In genomic region chr11:57465844-57466243, GRCm38 (mm10) we compare ENCODE assay signal across 19 mouse cellular contexts. TPM values are rescaled to one million over a fixed set of nuclear protein-coding genes. Genes with fewer than 3 reads are reported as not detected.
DNase-seq lines count a peak whose midpoint lies in the region; ATAC-seq and TF ChIP-seq lines count a peak whose summit lies in the region.
"Had no signal": no experiment of that assay in that cellular context is flagged by ENCODE, and none has a peak within 500 bp of the region (broad histone marks: within the 10 kb centered on the region; RNA-seq: fewer than 3 reads in every experiment).

No protein-coding gene starts in this region.

- no peak for TF ChIP-seq EP300 in MEL (IDR thresholded peaks at IDR 0.05; ENCODE audit: low read depth in 1 of 2, low read length in 2 of 2)

- TF ChIP-seq CTCF in layer of hippocampus, adult 2 months (conservative IDR thresholded peaks at IDR 0.05) = no peak
- no peak for TF ChIP-seq CTCF in MEL (IDR thresholded peaks at IDR 0.05 in 2 of 3, conservative IDR thresholded peaks at IDR 0.05 in 1 of 3; ENCODE audit: control insufficient read depth in 1 of 3, insufficient read depth in 1 of 3, low read depth in 2 of 3, low read length in 3 of 3, poor library complexity in 1 of 3, severe bottlenecking in 1 of 3)
- TF ChIP-seq CTCF in hindbrain, postnatal 0 days (IDR thresholded peaks at IDR 0.05; ENCODE audit: low read depth) = no peak

- no peak for DNase-seq in layer of hippocampus, adult 2 months (ENCODE audit: low spot score in 2 of 2)
- no peak for DNase-seq in layer of hippocampus, adult 8-10 months (ENCODE audit: low spot score in 2 of 2)
- no peak for DNase-seq in MEL (ENCODE audit: low read depth, low spot score)
- DNase-seq in hindbrain, postnatal 0 days (ENCODE audit: low spot score) = no peak
- DNase-seq: adrenal gland, adult 2 months; adrenal gland, adult 8-10 months; adrenal gland, postnatal 10 days; adrenal gland, postnatal 14 days; adrenal gland, postnatal 25 days; adrenal gland, postnatal 36 days; B cell, adult 2 months; cerebellum, adult 11 months; cerebellum, adult 11-12 months; cerebellum, adult 18-20 months; cerebellum, adult 2 months had no signal

- TF ChIP-seq RAD21 in MEL (IDR thresholded peaks at IDR 0.05; ENCODE audit: low read depth, low read length) = no peak

- 89% methylated on average over 3 of the region's 3 CpGs for WGBS in hindbrain, postnatal 0 days

- H3K4me3 ChIP-seq in layer of hippocampus, adult 2 months = no peak overlapping the region
- H3K4me3 ChIP-seq in MEL (ENCODE audit: control insufficient read depth in 1 of 2, insufficient read depth in 1 of 2, low read depth in 2 of 2, low read length in 2 of 2) = no peak overlapping the region
- no peak overlapping the region for H3K4me3 ChIP-seq in hindbrain, postnatal 0 days (ENCODE audit: low read length)

- H3K36me3 ChIP-seq in MEL (ENCODE audit: control insufficient read depth in 1 of 2, insufficient read depth in 2 of 2, low read length in 2 of 2) = 0 out of 4 replicates have a peak, but pooled peaks cover 0 to 2% of the 10 kb centered on the region in 2 experiments
- no peaks in the 10 kb centered on the region for H3K36me3 ChIP-seq in hindbrain, postnatal 0 days (ENCODE audit: insufficient read depth, low read length)
- H3K36me3 ChIP-seq: G1E had no signal

- no peaks in the 10 kb centered on the region for H3K79me2 ChIP-seq in MEL (ENCODE audit: control insufficient read depth, insufficient read depth, low read length, poor library complexity)

- TF ChIP-seq POLR2A in MEL (IDR thresholded peaks at IDR 0.05; ENCODE audit: control insufficient read depth in 1 of 2, insufficient read depth in 1 of 2, low read depth in 1 of 2, low read length in 2 of 2, poor library complexity in 1 of 2) = no peak

- 0 out of 4 replicates have a peak, but pooled peaks cover 0 to 3% of the 10 kb centered on the region in 2 experiments for H3K4me1 ChIP-seq in MEL (ENCODE audit: control insufficient read depth in 1 of 2, insufficient read depth in 2 of 2, low read length in 2 of 2)
- no peaks in the 10 kb centered on the region for H3K4me1 ChIP-seq in hindbrain, postnatal 0 days (ENCODE audit: insufficient read depth, low read length)

- ATAC-seq in hindbrain, postnatal 0 days = no peak
- ATAC-seq: activated CD4-positive, CD25-positive, alpha-beta regulatory T cell, adult 4 months; CD4-positive, CD25-positive, alpha-beta regulatory T cell, adult 4 months; Patski had no signal

- no peaks in the 10 kb centered on the region for H3K9me3 ChIP-seq in MEL (replicated peaks; ENCODE audit: insufficient read depth, low read length)
- no peaks in the 10 kb centered on the region for H3K9me3 ChIP-seq in hindbrain, postnatal 0 days (ENCODE audit: low read length)
- H3K9me3 ChIP-seq: G1E had no signal

- H3K9ac ChIP-seq in MEL (ENCODE audit: control insufficient read depth, low read depth, low read length, poor library complexity, severe bottlenecking) = no peak overlapping the region
- no peak overlapping the region for H3K9ac ChIP-seq in hindbrain, postnatal 0 days (replicated peaks; ENCODE audit: low read length)

- no peak overlapping the region for H3K4me2 ChIP-seq in hindbrain, postnatal 0 days (ENCODE audit: low read depth, low read length)

- no peaks in the 10 kb centered on the region for H3K27me3 ChIP-seq in MEL (ENCODE audit: control insufficient read depth in 1 of 2, insufficient read depth in 2 of 2, low read length in 2 of 2)
- no peaks in the 10 kb centered on the region for H3K27me3 ChIP-seq in hindbrain, postnatal 0 days (ENCODE audit: insufficient read depth, low read length)

- peak overlapping the region; percentile 36; the same call in 1 of the 2 replicates for H3K27ac ChIP-seq in layer of hippocampus, adult 2 months
- no peak overlapping the region for H3K27ac ChIP-seq in MEL (ENCODE audit: control insufficient read depth, low read depth, low read length)
- no peak overlapping the region for H3K27ac ChIP-seq in hindbrain, postnatal 0 days

TF ChIP-seq in MEL, 35 proteins besides CTCF, POLR2A, EP300 and RAD21:
- TF ChIP-seq MXI1 (IDR thresholded peaks at IDR 0.05; ENCODE audit: low read depth, low read length) = no peak
- TF ChIP-seq ZKSCAN1 (IDR thresholded peaks at IDR 0.05; ENCODE audit: low read depth, low read length) = peak; percentile 91
- TF ChIP-seq MYB (IDR thresholded peaks at IDR 0.05; ENCODE audit: low read depth, low read length) = no peak
- no peak for TF ChIP-seq TBP (IDR thresholded peaks at IDR 0.05; ENCODE audit: low read depth, low read length)
- TF ChIP-seq ETS1 (IDR thresholded peaks at IDR 0.05; ENCODE audit: low read depth, low read length) = no peak
- TF ChIP-seq NELFE (IDR thresholded peaks at IDR 0.05; ENCODE audit: low read depth, low read length) = no peak
- no peak for TF ChIP-seq MYC (IDR thresholded peaks at IDR 0.05; ENCODE audit: low read depth, low read length)
- no peak for TF ChIP-seq TCF12 (IDR thresholded peaks at IDR 0.05; ENCODE audit: low read depth, low read length)
- TF ChIP-seq POLR2AphosphoS5 (IDR thresholded peaks at IDR 0.05; ENCODE audit: borderline replicate concordance, low read depth, low read length) = no peak

RNA-seq across cellular contexts. Expression of gene Fam114a2, which starts 52.6 kb away (rescaled TPM):
- 10 to 100 TPM; 41.1 to 42.4 TPM for total RNA-seq in layer of hippocampus, adult 2 months (2021)
- 10 to 100 TPM; 32.9 to 47.7 (median 37.5) TPM for total RNA-seq in layer of hippocampus, adult 8-10 months (2022)
- 39.5 and 40.7 TPM in 2 replicates for total RNA-seq in MEL (2012; rRNA removed)
- polyA plus RNA-seq in MEL (2012; ENCODE audit: insufficient read depth in 1 of 2, insufficient read length in 2 of 2, low read depth in 1 of 2, low replicate concordance in 2 of 2, missing spikeins in 1 of 2) = 10 to 100 TPM in 1 of 2 experiments, not detected in 1; 42.3 TPM
- total RNA-seq in hindbrain, postnatal 0 days (2014; rRNA removed) = 27.3 and 28.9 TPM in 2 replicates
- 51.0 and 51.2 TPM in 2 replicates for polyA plus RNA-seq in hindbrain, postnatal 0 days (2015; fragmentation: Nextera tagmentation; extraction: Ambion mirVana)

RNA-seq across cellular contexts. Expression of gene Mfap3, which starts 52.6 kb away (rescaled TPM):
- total RNA-seq in layer of hippocampus, adult 2 months (2021) = 10 to 100 TPM; 26.8 to 34.9 TPM
- 10 to 100 TPM; 24.5 to 37.4 (median 29.0) TPM for total RNA-seq in layer of hippocampus, adult 8-10 months (2022)
- 18.6 and 21.2 TPM in 2 replicates for total RNA-seq in MEL (2012; rRNA removed)
- 10 to 100 TPM in 1 of 2 experiments, not detected in 1; 22.7 TPM for polyA plus RNA-seq in MEL (2012; ENCODE audit: insufficient read depth in 1 of 2, insufficient read length in 2 of 2, low read depth in 1 of 2, low replicate concordance in 2 of 2, missing spikeins in 1 of 2)
- total RNA-seq in hindbrain, postnatal 0 days (2014; rRNA removed) = 39.5 and 47.7 TPM in 2 replicates
- polyA plus RNA-seq in hindbrain, postnatal 0 days (2015; fragmentation: Nextera tagmentation; extraction: Ambion mirVana) = 46.6 and 48.5 TPM in 2 replicates
